Mouse (Mus musculus) c-Kit-positive CD71-positive TER-119-positive erythroid progenitor cells, embryonic 14.5 days (primary cell): ENCODE results near the gene Zkscan14.
A peak's percentile ranks its signal among the peaks of the same experiment; 100 is the strongest.
"Not testable (repeated sequence)": the region's sequence is repeated elsewhere in the genome, so short reads cannot be mapped to it uniquely, and the experiment has no call there.

ENCODE experiments used
- DNase-seq: peaks from one replicate; pipeline ENCODE4 v3.0.0-alpha.2; 2013; ENCODE audit warnings: low spot score

The Zkscan14 gene

DNA sequence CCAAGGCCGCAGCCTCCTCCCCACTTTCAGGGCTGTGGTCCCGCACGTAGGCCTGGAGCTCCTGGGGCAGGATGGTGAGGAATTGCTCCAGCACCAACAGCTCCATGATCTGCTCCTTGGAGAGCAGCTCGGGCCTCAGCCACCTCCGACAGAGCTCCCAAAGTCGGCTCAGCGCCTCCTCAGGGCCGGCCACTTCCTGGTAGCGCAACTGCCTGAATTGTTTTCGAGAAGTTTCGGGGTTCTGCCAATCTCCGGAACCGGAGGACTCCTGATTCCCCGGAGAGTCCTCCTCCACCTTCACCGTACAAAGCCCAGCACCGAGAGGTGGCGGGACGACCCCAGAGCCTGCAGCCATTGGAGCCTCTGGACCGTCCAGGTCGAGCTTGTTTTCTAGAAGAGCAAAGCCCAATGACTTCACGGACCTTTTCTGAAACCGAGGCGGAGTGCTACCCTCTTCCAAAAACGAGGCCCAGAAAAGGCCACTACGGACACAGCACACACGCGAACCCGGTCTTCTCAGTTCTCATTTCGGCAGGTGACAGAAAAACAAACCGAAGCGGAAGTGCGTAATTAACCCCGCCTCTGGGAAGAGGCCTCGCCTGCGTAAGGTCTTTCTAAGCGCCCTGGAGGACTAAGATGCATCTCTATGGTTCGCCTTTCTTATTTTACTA lies at the start of gene Zkscan14:
Gene Zkscan14 (minus strand): TSS at position 548 of the 671 bp plus-strand sequence.
- peak; percentile 80 for DNase-seq

- DNase-seq, result no peak
These were observed 47.9 kb upstream of the Zkscan14 start for GRCm38 (mm10) chr5:145249520-145249919.

DNA sequence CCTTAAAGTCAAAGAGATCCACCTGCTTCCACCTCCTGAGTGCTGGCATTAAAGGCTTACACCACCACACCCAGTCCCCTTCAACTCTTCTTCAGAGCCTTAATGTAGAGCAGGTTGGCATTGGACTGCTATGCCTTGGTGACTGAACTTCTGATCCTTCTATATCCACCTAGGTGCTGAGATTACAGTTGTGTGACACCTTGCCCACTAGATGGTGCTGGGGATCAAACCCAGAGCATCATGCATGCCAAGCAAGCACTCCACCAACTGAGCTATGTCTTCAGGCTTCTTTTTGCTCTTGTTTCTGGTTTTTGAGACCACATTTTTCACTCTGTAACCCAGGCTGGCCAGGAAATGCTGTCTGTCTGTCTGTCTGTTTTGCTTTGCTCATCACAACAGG lies 33.0 kb upstream of the Zkscan14 start:
- DNase-seq, result peak; percentile 30

- peak; percentile 34 for DNase-seq
These were observed 30.3 kb upstream of the Zkscan14 start for GRCm38 (mm10) chr5:145231893-145232411.

- DNase-seq, result peak; percentile 92
These were observed 29.8 kb upstream of the Zkscan14 start, which contains the start of gene Zfp655 for GRCm38 (mm10) chr5:145231367-145231871. TSS of gene Zfp655 (plus strand) at chr5:145231715.

GRCm38 (mm10) chr5:145230641-145231040 lies 29.0 kb upstream of the Zkscan14 start:
- no peak for DNase-seq

DNA sequence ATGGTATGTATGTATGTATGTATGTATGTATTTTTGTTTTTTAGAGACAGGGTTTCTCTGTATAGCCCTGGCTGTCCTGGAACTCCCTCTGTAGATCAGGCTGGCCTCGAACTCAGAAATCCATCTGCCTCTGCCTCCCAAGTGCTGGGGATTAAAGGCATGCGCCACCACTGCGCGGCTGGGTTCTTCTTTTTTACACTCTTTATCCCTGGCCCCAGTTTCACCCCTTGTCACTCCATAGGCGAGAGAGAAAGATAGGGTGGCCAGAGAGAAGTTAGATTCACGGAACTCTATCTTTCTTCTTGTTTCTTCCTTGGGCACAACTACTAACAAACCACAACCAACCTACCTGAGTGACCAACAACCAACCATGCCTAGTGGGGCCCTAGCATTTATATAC lies 27.6 kb upstream of the Zkscan14 start:
- not testable (repeated sequence) for DNase-seq

GRCm38 (mm10) chr5:145226453-145226852 lies 24.8 kb upstream of the Zkscan14 start:
- DNase-seq, result no peak

DNA sequence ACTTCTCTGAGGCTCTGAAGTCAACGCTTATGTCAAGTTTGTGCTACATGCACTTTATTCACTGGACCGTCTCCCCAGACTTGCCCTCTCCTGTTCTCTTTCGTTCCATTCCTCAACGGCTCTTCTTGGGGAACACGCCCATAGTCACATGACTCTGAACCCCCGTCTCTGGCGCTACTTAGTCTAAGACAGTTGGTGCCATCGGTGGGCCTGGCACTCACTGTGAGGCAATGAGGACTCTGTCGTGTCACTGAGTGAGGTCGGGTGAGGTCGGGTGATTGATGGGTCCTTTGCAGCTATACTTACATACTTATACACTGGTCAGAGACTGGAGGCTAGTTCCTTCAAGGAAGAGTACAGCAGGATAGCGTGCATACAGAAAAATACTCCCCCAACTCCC lies 21.7 kb upstream of the Zkscan14 start:
- DNase-seq, result no peak

DNA sequence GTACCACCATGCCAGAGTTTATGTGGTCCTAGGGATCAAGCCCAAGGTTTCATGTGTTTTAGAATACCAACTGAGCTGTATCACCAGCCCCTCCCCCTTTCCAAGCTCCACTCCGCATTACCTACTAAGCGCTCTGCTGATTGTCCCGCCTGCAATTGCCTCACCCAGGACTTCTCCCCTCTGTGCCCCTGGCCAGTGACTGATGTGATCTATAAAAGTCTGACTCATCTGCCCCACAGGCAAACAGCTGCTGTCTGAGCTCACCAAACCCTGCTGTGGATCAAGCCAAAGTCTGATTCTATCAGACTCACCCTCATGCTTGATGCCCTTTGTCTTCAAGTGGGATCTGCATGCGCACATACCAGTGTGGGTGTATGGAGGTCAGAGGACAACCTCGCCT lies 21.2 kb upstream of the Zkscan14 start:
- DNase-seq, result no peak

GRCm38 (mm10) chr5:145219981-145220380 lies 18.3 kb upstream of the Zkscan14 start:
- DNase-seq, result no peak

DNA sequence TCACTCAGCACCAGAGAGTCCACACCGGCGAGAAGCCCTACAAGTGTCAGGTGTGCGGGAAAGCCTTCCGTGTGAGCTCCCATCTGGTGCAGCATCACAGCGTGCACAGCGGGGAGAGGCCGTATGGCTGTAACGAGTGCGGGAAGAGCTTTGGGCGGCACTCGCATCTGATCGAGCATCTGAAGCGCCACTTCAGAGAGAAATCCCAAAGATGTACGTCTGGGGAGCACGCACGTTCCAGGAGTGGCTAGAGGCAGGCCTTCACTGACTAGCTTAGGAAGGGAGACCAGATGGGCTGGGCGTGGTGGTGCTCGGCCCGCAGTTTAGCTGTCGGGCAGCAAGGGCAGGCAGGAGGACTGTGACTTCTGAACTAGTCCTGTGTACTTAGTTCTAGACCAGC lies 17.0 kb upstream of the Zkscan14 start:
- no peak for DNase-seq

DNA sequence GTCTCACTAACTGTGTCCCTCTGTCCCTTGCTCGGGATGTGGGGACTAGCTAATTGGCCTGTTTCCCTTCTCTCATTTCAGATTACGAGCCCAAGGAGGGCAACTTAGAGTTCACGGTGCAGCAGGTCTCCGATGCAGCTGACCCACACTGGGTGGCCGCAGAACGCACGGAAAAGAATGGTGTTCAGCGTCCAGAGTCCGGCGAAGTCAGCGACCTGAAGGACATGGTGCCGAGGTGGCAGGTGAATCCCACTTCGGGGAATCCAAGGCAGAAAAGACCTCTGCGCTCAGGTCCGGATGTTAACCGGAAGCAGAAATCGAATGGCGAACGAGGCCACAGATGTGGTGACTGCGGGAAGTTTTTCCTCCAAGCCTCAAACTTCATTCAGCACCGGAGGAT lies 16.5 kb upstream of the Zkscan14 start:
- DNase-seq, result no peak

GRCm38 (mm10) chr5:145217746-145218145 lies 16.1 kb upstream of the Zkscan14 start:
- no peak for DNase-seq

DNA sequence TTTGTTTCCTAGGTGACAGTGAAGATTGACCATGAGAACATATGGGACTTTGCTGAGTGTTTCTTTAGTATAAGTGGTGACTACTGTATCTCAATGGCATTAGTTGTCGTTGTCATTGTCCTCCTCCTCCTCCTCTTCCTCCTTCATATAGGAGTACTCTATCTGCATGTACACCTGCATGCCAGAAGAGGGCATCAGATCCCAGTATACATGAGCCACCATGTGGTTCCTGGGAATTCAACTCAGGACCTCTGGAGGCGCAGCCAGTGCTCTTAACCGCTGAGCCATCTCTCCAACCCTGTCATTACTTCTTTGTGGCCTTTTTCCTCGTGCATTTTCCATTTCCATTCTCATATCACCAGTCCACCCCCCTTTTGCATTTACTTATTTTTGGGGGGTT lies 13.0 kb upstream of the Zkscan14 start:
- DNase-seq, result no peak

DNA sequence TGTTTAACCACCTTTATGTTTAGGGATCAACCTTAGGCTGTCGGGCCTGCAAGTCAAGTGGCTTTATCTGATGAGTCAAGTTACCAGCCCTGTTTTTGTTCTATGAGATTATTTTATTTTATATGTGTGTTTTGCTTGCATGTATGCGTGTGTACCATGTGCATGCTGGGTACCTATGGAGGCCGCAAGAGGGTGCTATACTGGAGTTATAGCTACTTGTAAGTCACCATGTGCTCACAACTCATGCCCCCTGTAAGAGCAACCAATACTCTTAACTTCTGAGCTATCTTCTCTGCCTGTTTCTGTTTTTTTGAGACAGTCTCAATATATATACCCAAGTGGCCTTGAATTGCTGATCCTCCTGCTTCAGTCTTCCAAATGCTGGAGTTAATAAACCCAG lies 11.8 kb upstream of the Zkscan14 start:
- DNase-seq, result no peak

DNA sequence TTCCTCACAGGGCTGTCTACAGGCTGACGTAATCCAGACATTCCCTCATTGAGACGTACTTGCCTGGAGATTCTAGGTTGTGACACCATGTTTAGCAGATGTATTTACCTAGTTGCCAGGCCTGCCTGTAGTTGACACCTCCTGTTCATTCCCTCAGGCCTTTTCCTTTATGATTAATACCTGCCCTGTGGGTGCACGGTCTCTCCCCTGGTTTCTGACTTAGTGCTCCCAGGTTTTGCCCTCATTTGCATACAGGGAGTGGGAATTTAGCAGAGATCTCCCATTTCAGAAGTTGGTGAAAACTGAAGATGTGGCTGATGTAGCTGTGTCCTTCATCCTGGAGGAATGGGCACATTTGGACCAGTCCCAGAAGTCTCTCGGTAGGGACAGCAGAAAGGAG lies 10.5 kb upstream of the Zkscan14 start:
- DNase-seq, result no peak

DNA sequence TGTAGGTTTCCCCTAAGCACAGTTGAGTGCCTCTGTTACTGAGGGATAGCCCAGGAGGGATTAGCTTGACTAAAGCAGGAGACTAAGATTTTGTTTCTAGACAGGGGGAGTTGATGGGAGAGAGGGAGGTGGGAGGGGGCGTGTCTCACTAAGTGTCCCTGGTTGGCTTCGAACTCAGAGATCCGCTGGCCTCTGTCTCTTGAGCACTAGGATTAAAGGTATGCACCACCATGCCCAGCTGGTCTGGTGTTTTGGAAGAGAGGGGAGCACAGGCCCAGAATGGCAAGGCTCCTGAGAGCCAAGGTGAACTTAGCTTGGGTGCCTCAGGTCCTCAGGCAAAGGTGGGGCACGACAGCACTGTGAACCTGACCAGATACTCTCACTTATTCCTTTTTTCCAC lies 9.7 kb upstream of the Zkscan14 start:
- DNase-seq, result no peak

- not testable (repeated sequence) for DNase-seq
These were observed 6.7 kb upstream of the Zkscan14 start for GRCm38 (mm10) chr5:145208391-145208790.

DNA sequence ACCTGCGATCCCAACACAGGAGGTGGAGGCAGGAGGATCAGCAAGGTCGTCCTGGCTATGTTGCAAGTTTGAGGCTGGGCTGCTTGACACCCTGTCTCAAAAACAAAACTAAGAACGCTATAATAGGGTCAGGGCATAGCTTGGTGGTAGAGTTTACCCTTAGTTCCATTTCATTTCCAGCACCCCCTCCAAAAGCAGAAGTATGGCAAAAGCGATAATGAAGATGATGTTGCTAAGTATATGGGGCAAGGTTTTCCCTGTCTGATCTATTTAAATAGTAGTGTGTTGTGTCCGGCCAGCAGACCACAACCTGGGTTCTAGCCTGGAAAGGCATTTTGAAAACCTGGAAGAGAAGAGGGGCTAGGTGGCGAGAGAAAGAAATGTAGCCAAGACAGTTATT lies 6.3 kb upstream of the Zkscan14 start:
- DNase-seq, result no peak

DNA sequence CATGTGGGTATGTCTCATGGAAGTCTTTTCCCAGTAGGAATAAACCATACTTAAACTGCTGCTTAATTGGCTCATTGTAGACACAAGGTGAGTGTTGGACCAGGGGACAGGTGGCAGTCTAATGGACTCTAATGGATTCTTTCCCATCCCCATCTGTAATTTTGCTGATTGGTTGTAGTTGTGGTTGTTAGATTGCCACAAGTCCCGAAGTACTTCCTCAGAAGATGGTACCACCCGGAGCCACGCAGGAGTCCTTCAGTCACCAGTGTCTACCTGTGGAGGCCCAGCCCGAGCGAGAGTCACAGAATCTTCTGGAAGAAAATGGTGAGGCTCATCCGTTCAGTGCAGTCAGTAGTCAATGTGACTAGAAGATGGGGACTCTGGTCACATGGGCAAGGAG lies 5.7 kb upstream of the Zkscan14 start:
- no peak for DNase-seq

DNA sequence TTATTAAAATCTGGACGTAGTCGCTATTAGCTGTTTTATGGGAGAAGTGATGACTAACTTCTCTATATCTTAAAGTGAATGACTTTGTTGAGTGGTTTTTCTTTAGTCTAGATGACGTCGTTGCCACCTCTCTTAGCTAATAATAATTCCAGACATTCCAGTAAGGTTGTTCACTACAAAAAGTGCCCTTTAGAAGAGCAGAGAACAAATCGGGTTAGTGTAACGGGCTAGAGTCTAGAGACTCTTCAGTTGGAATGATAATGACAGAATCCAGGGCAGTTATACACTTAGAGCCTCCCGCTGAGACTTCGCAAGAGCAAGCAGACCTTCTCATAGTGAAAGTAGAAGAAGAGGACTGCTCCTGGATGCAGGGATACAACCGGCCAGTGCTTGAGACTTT lies 3.4 kb upstream of the Zkscan14 start:
- no peak for DNase-seq

GRCm38 (mm10) chr5:145203936-145204691 lies 2.4 kb upstream of the Zkscan14 start, which contains the start of gene Zkscan5:
TSS of gene Zkscan5 (plus strand) at chr5:145204562.
- DNase-seq, result peak; percentile 97
